Mouse (Mus musculus) small intestine, adult 2 months (tissue): ENCODE data around the gene Grik3. TPM values are rescaled to one million over a fixed set of nuclear protein-coding genes. Genes with fewer than 3 reads are reported as not detected.

Experiments used
- H3K27ac ChIP-seq: fragments of 200-500 bp; 2 replicates; pipeline ENCODE4 v1.5.1; 2012; ENCODE audit warnings: low read depth, low read length, control low read depth, inconsistent platforms; ENCODE audit not compliant: insufficient read depth
- H3K27me3 ChIP-seq: fragments of 200-500 bp; 2 replicates; pipeline ENCODE4 v1.6.1; 2012; ENCODE audit warnings: mild to moderate bottlenecking, moderate library complexity, low read length, inconsistent platforms; ENCODE audit not compliant: control insufficient read depth, insufficient read depth
- H3K36me3 ChIP-seq: fragments of 200-500 bp; 2 replicates; pipeline ENCODE4 v1.6.1; 2012; ENCODE audit warnings: mild to moderate bottlenecking, low read length, control low read depth, inconsistent platforms; ENCODE audit not compliant: control insufficient read depth, insufficient read depth
- H3K4me1 ChIP-seq: fragments of 200-500 bp; 2 replicates; pipeline ENCODE4 v1.6.1; 2012; ENCODE audit warnings: low read length, inconsistent platforms, mixed read lengths; ENCODE audit not compliant: control insufficient read depth, insufficient read depth, insufficient read length
- H3K4me3 ChIP-seq: fragments of 200-500 bp; 2 replicates; pipeline ENCODE4 v1.5.1; 2012; ENCODE audit warnings: low read depth, mild to moderate bottlenecking, control low read depth, inconsistent platforms, low read length, moderate library complexity
- CTCF ChIP-seq: fragments of 200-500 bp; IDR thresholded peaks from 2 replicates; pipeline ENCODE4 v1.5.1; 2012; ENCODE audit warnings: low read depth, mild to moderate bottlenecking, control low read depth, inconsistent platforms, low read length, moderate library complexity, mixed read lengths; ENCODE audit not compliant: insufficient replicate concordance, insufficient read length; ENCODE audit errors: extremely low read depth
- POLR2A ChIP-seq: fragments of 200-500 bp; IDR thresholded peaks from 2 replicates; pipeline ENCODE4 v1.6.1; 2012; ENCODE audit warnings: low read depth, mild to moderate bottlenecking, control low read depth, inconsistent platforms, low read length, moderate library complexity
- WGBS: fragments of 180-500 bp; shearing (Covaris S2); methylation state at CpG from one replicate; pipeline ENCODE4 v1.1.7; 2018; 5-methylcytosine and 5-hydroxymethylcytosine counted together
- polyA plus RNA-seq: library from polyadenylated mRNA; depleted of rRNA; stranded (reverse); fragments of >200 nt; gene quantifications from 2 replicates; pipeline ENCODE4 v1.2.3, GENCODE M21; 2012; rRNA removed

Grik3 gene
- 0.18 and 0.19 TPM in 2 replicates for polyA plus RNA-seq

- TF ChIP-seq POLR2A (no peak), CTCF (no peak)
- Histone ChIP-seq H3K27me3 (peaks cover 48% of the 10 kb centered on the region), H3K27ac (no peak within 1 kb of the TSS), H3K4me1 (no peaks in the 10 kb centered on the region), H3K36me3 (no peaks in the 10 kb centered on the region), H3K4me3 (no peak within 1 kb of the TSS)
- WGBS = 3% methylated on average over 76 of the region's 77 CpGs
These were observed at the start of gene Grik3 for GRCm38 (mm10) chr4:125490661-125491504. Gene Grik3 (plus strand): TSS chr4:125490700.

- Histone ChIP-seq H3K27me3 (no peaks in the 10 kb centered on the region), H3K4me3 (no peak overlapping the region), H3K27ac (no peak overlapping the region), H3K4me1 (no peaks in the 10 kb centered on the region), H3K36me3 (no peaks in the 10 kb centered on the region)
- no peak for TF ChIP-seq CTCF
- 82% methylated on average over 4 of the region's 4 CpGs for WGBS
These were observed 48.7 kb upstream of the Grik3 start for GRCm38 (mm10) chr4:125441821-125442220.

GRCm38 (mm10) chr4:125444366-125444765, 46.1 kb upstream of the Grik3 start:
- H3K27ac ChIP-seq = no peak overlapping the region
- TF ChIP-seq POLR2A (no peak), CTCF (no peak)
- WGBS = 73% methylated on average over 7 of the region's 7 CpGs
- H3K4me1 ChIP-seq = no peaks in the 10 kb centered on the region; the same call in 1 of the 2 replicates
- H3K36me3 ChIP-seq = no peaks in the 10 kb centered on the region
- H3K27me3 ChIP-seq = no peaks in the 10 kb centered on the region
- H3K4me3 ChIP-seq = no peak overlapping the region

- 61% methylated on average over 7 of the region's 7 CpGs for WGBS
- TF ChIP-seq CTCF (no peak), POLR2A (no peak)
- H3K4me3 ChIP-seq = no peak overlapping the region
- no peak overlapping the region for H3K27ac ChIP-seq
- no peaks in the 10 kb centered on the region; the same call in 1 of the 2 replicates for H3K4me1 ChIP-seq
- H3K36me3 ChIP-seq = no peaks in the 10 kb centered on the region
- no peaks in the 10 kb centered on the region for H3K27me3 ChIP-seq
These were observed 39.7 kb upstream of the Grik3 start for GRCm38 (mm10) chr4:125450602-125451321.

- Histone ChIP-seq H3K4me3 (no peak overlapping the region), H3K36me3 (no peaks in the 10 kb centered on the region), H3K27me3 (no peaks in the 10 kb centered on the region), H3K4me1 (no peaks in the 10 kb centered on the region; the same call in 1 of the 2 replicates), H3K27ac (no peak overlapping the region)
- WGBS = 20% methylated on average over 6 of the region's 6 CpGs
- TF ChIP-seq POLR2A (no peak), CTCF (no peak)
These were observed 38.7 kb upstream of the Grik3 start for GRCm38 (mm10) chr4:125451821-125452220.

GRCm38 (mm10) chr4:125456506-125456905, 34.0 kb upstream of the Grik3 start:
- no peaks in the 10 kb centered on the region for H3K36me3 ChIP-seq
- no peaks in the 10 kb centered on the region for H3K27me3 ChIP-seq
- no peak overlapping the region for H3K4me3 ChIP-seq
- no peaks in the 10 kb centered on the region for H3K4me1 ChIP-seq
- H3K27ac ChIP-seq = no peak overlapping the region
- 48% methylated on average over 5 of the region's 5 CpGs for WGBS
- TF ChIP-seq POLR2A (no peak), CTCF (no peak)

- no peak for TF ChIP-seq CTCF
- no peak for TF ChIP-seq POLR2A
- no peak overlapping the region for H3K4me3 ChIP-seq
- no peak overlapping the region for H3K27ac ChIP-seq
- H3K27me3 ChIP-seq = no peaks in the 10 kb centered on the region
- WGBS = 14% methylated on average over 11 of the region's 11 CpGs
- H3K4me1 ChIP-seq = no peaks in the 10 kb centered on the region
- no peaks in the 10 kb centered on the region for H3K36me3 ChIP-seq
These were observed 33.1 kb upstream of the Grik3 start for GRCm38 (mm10) chr4:125457152-125458093.
